ENCODE assay signal across 8 mouse cellular contexts in the genomic region with DNA sequence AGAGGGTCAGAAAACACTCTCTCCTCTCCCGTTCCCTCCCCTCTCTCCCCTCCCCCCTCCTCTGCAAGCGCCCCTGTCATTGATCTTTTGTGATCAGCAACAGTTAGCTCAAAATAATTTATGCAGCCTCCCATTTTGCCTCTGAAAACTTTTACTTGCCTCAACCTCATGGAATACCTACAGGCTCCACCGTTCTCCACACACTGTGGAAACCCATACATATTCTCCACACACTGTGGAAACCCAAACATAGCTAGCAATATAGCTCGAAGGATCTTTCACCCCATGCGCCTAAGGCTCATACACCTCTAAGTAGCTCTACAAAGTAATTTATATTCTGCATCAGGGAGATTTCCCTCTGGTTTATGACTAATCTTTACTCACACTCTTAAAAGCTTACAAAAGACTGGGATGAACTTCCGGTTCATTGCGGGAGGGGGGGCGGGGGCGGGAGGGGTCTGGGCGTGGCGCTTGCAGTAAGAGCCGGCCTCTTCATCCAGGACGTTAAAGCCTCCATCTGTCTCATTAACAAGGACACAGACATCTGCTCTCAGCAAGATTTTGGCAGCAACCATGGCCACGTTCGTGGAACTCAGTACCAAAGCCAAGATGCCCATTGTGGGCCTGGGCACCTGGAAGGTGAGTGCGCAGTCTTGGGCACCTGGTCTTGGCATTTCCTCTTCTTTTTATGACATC. TPM values are rescaled to one million over a fixed set of nuclear protein-coding genes. Genes with fewer than 3 reads are reported as not detected.
DNase-seq lines count a peak whose midpoint lies in the region; ATAC-seq lines count a peak whose summit lies in the region.

Gene Akr1b8 (plus strand): TSS at position 462 of the 696 bp plus-strand sequence.

- WGBS in heart, embryonic 14.5 days, result 9% methylated on average over 16 of the region's 16 CpGs
- 14% methylated on average over 16 of the region's 16 CpGs for WGBS in liver, embryonic 11.5 days
- whole genome bisulfite sequencing in stomach, embryonic 15.5 days, result 11% methylated on average over 16 of the region's 16 CpGs

- DNase-seq in cerebellum, postnatal 10 days, result peak; percentile 90 to 93
- peak; percentile 39 for DNase-seq in liver, embryonic 11.5 days (ENCODE audit: low spot score)
- no peak for DNase-seq in B cell, adult 2 months
- DNase-seq in thymus, postnatal 10 days (ENCODE audit: low spot score in 2 of 2), result no peak

- H3K4me1 ChIP-seq in megakaryocyte, embryonic 14.5 days, result peaks cover 18% of the 10 kb centered on the region
- H3K4me1 ChIP-seq in heart, embryonic 14.5 days (ENCODE audit: control insufficient read depth in 2 of 2, insufficient read depth in 2 of 2, low read length in 2 of 2), result peaks cover 6 to 11% of the 10 kb centered on the region in 2 experiments
- H3K4me1 ChIP-seq in liver, embryonic 11.5 days (replicated peaks; ENCODE audit: control insufficient read depth, insufficient read depth, low read length), result peaks cover 5% of the 10 kb centered on the region
- peaks cover 9% of the 10 kb centered on the region; the same call in 1 of the 2 replicates for H3K4me1 ChIP-seq in stomach, embryonic 15.5 days

- ATAC-seq in megakaryocyte, adult 5-6 weeks (ENCODE audit: poor library complexity, severe bottlenecking), result no peak
- no peak for ATAC-seq in heart, embryonic 14.5 days (ENCODE audit: insufficient number of reproducible peaks, insufficient read depth, low FRiP score, low read depth)
- ATAC-seq in liver, embryonic 11.5 days (replicated peaks; ENCODE audit: low FRiP score), result no peak; the same call in 1 of the 2 replicates
- no peak for ATAC-seq in stomach, embryonic 15.5 days (ENCODE audit: insufficient read depth, low FRiP score, low read depth)

- peaks cover 16% of the 10 kb centered on the region for H3K27me3 ChIP-seq in megakaryocyte, embryonic 14.5 days (replicated peaks)
- no peaks in the 10 kb centered on the region for H3K27me3 ChIP-seq in heart, embryonic 14.5 days (ENCODE audit: control insufficient read depth, insufficient read depth, low read length)
- H3K27me3 ChIP-seq in liver, embryonic 11.5 days (replicated peaks; ENCODE audit: control insufficient read depth, insufficient read depth, low read length), result no peaks in the 10 kb centered on the region
- H3K27me3 ChIP-seq in stomach, embryonic 15.5 days (replicated peaks), result no peaks in the 10 kb centered on the region

- peak within 1 kb of the TSS; percentile 28 for H3K4me3 ChIP-seq in megakaryocyte, embryonic 14.5 days (replicated peaks)
- peak within 1 kb of the TSS; percentile 25 to 33; a peak in 3 of 4 replicates for H3K4me3 ChIP-seq in heart, embryonic 14.5 days (ENCODE audit: control insufficient read depth in 1 of 2, insufficient read depth in 1 of 2, low read depth in 1 of 2, low read length in 2 of 2)
- H3K4me3 ChIP-seq in liver, embryonic 11.5 days (ENCODE audit: low read depth, low read length), result peak within 1 kb of the TSS; percentile 35
- peak within 1 kb of the TSS; percentile 29 for H3K4me3 ChIP-seq in stomach, embryonic 15.5 days (replicated peaks)

- peak within 1 kb of the TSS; percentile 66 to 67 for H3K27ac ChIP-seq in heart, embryonic 14.5 days (replicated peaks in 1 of 2; ENCODE audit: control insufficient read depth in 1 of 2, insufficient read depth in 1 of 2, low read depth in 2 of 2, low read length in 2 of 2)
- H3K27ac ChIP-seq in liver, embryonic 11.5 days (ENCODE audit: low read depth, low read length), result no peak within 1 kb of the TSS
- H3K27ac ChIP-seq in stomach, embryonic 15.5 days, result no peak within 1 kb of the TSS; the same call in 1 of the 2 replicates

- H3K4me2 ChIP-seq in heart, embryonic 14.5 days (ENCODE audit: low read length), result peak within 1 kb of the TSS; percentile 71
- peak within 1 kb of the TSS; percentile 72 for H3K4me2 ChIP-seq in liver, embryonic 11.5 days
- peak within 1 kb of the TSS; percentile 49 for H3K4me2 ChIP-seq in stomach, embryonic 15.5 days

- H3K9ac ChIP-seq in heart, embryonic 14.5 days (ENCODE audit: low read length), result peak within 1 kb of the TSS; percentile 64
- peak within 1 kb of the TSS; percentile 25; the same call in 1 of the 2 replicates for H3K9ac ChIP-seq in liver, embryonic 11.5 days (ENCODE audit: low read depth, low read length)
- H3K9ac ChIP-seq in stomach, embryonic 15.5 days, result no peak within 1 kb of the TSS

- H3K36me3 ChIP-seq in megakaryocyte, embryonic 14.5 days (replicated peaks; ENCODE audit: low read length), result no peaks in the 10 kb centered on the region
- H3K36me3 ChIP-seq in heart, embryonic 14.5 days (ENCODE audit: control insufficient read depth, insufficient read depth, low read length), result no peaks in the 10 kb centered on the region
- no peaks in the 10 kb centered on the region for H3K36me3 ChIP-seq in liver, embryonic 11.5 days (ENCODE audit: control insufficient read depth, insufficient read depth, low read length)
- no peaks in the 10 kb centered on the region for H3K36me3 ChIP-seq in stomach, embryonic 15.5 days

- no peaks in the 10 kb centered on the region for H3K9me3 ChIP-seq in megakaryocyte, embryonic 14.5 days
- no peaks in the 10 kb centered on the region for H3K9me3 ChIP-seq in heart, embryonic 14.5 days (ENCODE audit: control insufficient read depth, low read length)
- H3K9me3 ChIP-seq in liver, embryonic 11.5 days (ENCODE audit: control insufficient read depth, low read length), result no peaks in the 10 kb centered on the region
- no peaks in the 10 kb centered on the region for H3K9me3 ChIP-seq in stomach, embryonic 15.5 days

RNA-seq across cellular contexts. Expression of gene Akr1b8, which starts in this region (rescaled TPM):
- polyA plus RNA-seq in megakaryocyte, embryonic 14.5 days (2012; ENCODE audit: insufficient read depth, low replicate concordance), result 0.89 TPM in 1 of 2 replicates, not detected in the other
- not detected in 2 replicates for total RNA-seq in megakaryocyte, adult 5-6 weeks (2015)
- total RNA-seq in megakaryocyte, adult 5-6 weeks (2017), result not detected in 2 replicates
- polyA plus RNA-seq in heart, embryonic 14.5 days (2014; fragmentation: Nextera tagmentation; extraction: Ambion mirVana), result 11.3 and 11.5 TPM in 2 replicates
- polyA plus RNA-seq in liver, embryonic 11.5 days (2014; fragmentation: Nextera tagmentation; extraction: Ambion mirVana), result 9.7 and 10.7 TPM in 2 replicates
- 5.5 and 6.6 TPM in 2 replicates for polyA plus RNA-seq in stomach, embryonic 15.5 days (2015; fragmentation: Nextera tagmentation; extraction: Ambion mirVana)

Comparison
In these comparisons a context has a peak if more than half of its experiments do, and no peak if none do; other contexts are left out.
1. DNase-seq: peak in cerebellum, postnatal 10 days (2 of 2) and liver, embryonic 11.5 days (single experiment); none in B cell, adult 2 months (0 of 2) and thymus, postnatal 10 days (0 of 2).
2. H3K27ac ChIP-seq: peak in heart, embryonic 14.5 days (2 of 2); none in liver, embryonic 11.5 days (single experiment) and stomach, embryonic 15.5 days (single experiment).
3. Peak in every context shown above with its lines, with median percentiles within 50 percentile points of each other: H3K4me3 ChIP-seq and H3K4me2 ChIP-seq.